Mouse (Mus musculus) G1E (cell line): ENCODE data around the gene Gm28048.

ENCODE experiments used
- CTCF ChIP-seq: IDR thresholded peaks from 2 replicates; pipeline ENCODE4 v1.5.1; 2012; ENCODE audit warnings: low read depth, low read length, inconsistent platforms, mixed read lengths
- GATA1 ChIP-seq: IDR thresholded peaks from 2 replicates; pipeline ENCODE4 v1.6.1; 2012; ENCODE audit warnings: borderline replicate concordance, low read length, inconsistent platforms, mixed read lengths
- GATA2 ChIP-seq: IDR thresholded peaks from 2 replicates; pipeline ENCODE4 v1.6.1; 2012; ENCODE audit warnings: low read depth, low read length, inconsistent platforms, borderline replicate concordance
- POLR2AphosphoS5 ChIP-seq: IDR thresholded peaks from 2 replicates; pipeline ENCODE4 v1.6.1; 2012; ENCODE audit warnings: low read depth, low read length, inconsistent platforms; ENCODE audit not compliant: insufficient replicate concordance
- TAL1 ChIP-seq: conservative IDR thresholded peaks from 2 replicates; pipeline ENCODE4 v1.6.1; 2012; ENCODE audit warnings: low read depth, low read length, inconsistent platforms, mixed read lengths

GRCm38 (mm10) chr11:22821243-22821642 is 160.6 kb downstream of the Gm28048 start:
- TF ChIP-seq CTCF: no peak
- TF ChIP-seq TAL1: no peak
- TF ChIP-seq GATA1: no peak
- no peak for TF ChIP-seq GATA2
- TF ChIP-seq POLR2AphosphoS5: no peak
